Mouse (Mus musculus): ENCODE data around the gene Olfr222.

- TF ChIP-seq CTCF (IDR thresholded peaks at IDR 0.05; ENCODE audit: low read depth) (0 out of 2 replicates have a peak, but pooled peaks have one; percentile 11), EP300 (IDR thresholded peaks at IDR 0.05; ENCODE audit: low read depth) (no peak)
Measured at GRCm38 (mm10) chr11:59537218-59538130, 38.6 kb downstream of the Olfr222 start.
